Mouse (Mus musculus) kidney, embryonic 14.5 days (tissue): ENCODE data around the gene Gtpbp1. TPM values are rescaled to one million over a fixed set of nuclear protein-coding genes. Genes with fewer than 3 reads are reported as not detected.
A peak's percentile ranks its signal among the peaks of the same experiment; 100 is the strongest.
"Not testable (repeated sequence)": the region's sequence is repeated elsewhere in the genome, so short reads cannot be mapped to it uniquely, and the experiment has no call there.

ENCODE experiments used
- ATAC-seq: fragments of 200-750 bp; cut with Nextera tagmentation; 2 replicates; pipeline ENCODE4 v1.8.0; 2017; ENCODE audit warnings: moderate number of reproducible peaks, mild to moderate bottlenecking, moderate TSS enrichment, moderate library complexity; ENCODE audit not compliant: low FRiP score, low TSS enrichment
- H3K27ac ChIP-seq: fragments of 300-500 bp; sonication (generic); 2 replicates; pipeline ENCODE4 v1.5.1; 2014; ENCODE audit warnings: low read depth, mild to moderate bottlenecking, low read length, moderate library complexity, mixed read lengths
- H3K27me3 ChIP-seq: fragments of 300-500 bp; sonication (generic); 2 replicates; pipeline ENCODE4 v1.6.1; 2014; ENCODE audit warnings: mild to moderate bottlenecking, low read length; ENCODE audit not compliant: control insufficient read depth, insufficient read depth
- H3K36me3 ChIP-seq: fragments of 300-500 bp; sonication (generic); 2 replicates; pipeline ENCODE4 v1.6.1; 2014; ENCODE audit warnings: low read length, mixed read lengths; ENCODE audit not compliant: control insufficient read depth, insufficient read depth
- H3K4me1 ChIP-seq: fragments of 300-500 bp; sonication (generic); 2 replicates; pipeline ENCODE4 v1.6.1; 2014; ENCODE audit warnings: low read length, mixed read lengths; ENCODE audit not compliant: control insufficient read depth, insufficient read depth
- H3K4me2 ChIP-seq: fragments of 300-500 bp; sonication (generic); replicated peaks from 2 replicates; pipeline ENCODE4 v1.6.1; 2014; ENCODE audit warnings: low read depth, mild to moderate bottlenecking, low read length
- H3K4me3 ChIP-seq: fragments of 300-500 bp; sonication (generic); 2 replicates; pipeline ENCODE4 v1.5.1; 2014; ENCODE audit warnings: mild to moderate bottlenecking, low read length
- H3K9ac ChIP-seq: fragments of 300-500 bp; sonication (generic); 2 replicates; pipeline ENCODE4 v1.6.1; 2014; ENCODE audit warnings: low read depth, mild to moderate bottlenecking, low read length, moderate library complexity
- H3K9me3 ChIP-seq: fragments of 300-500 bp; sonication (generic); 2 replicates; pipeline ENCODE4 v1.6.1; 2016; ENCODE audit warnings: low read length; ENCODE audit not compliant: control insufficient read depth
- WGBS: fragments of 180-500 bp; shearing (Covaris S2); extraction: QIAGEN DNeasy Blood & Tissue Kit; methylation state at CpG from one replicate; pipeline ENCODE4 v1.1.7; 2014; 5-methylcytosine and 5-hydroxymethylcytosine counted together
- polyA plus RNA-seq: library from polyadenylated mRNA; unstranded; fragments of >200 nt; fragmentation: Nextera tagmentation; extraction: Ambion mirVana; gene quantifications from 2 replicates; pipeline ENCODE4 v1.2.1, GENCODE M21; 2014

Gene Gtpbp1
- polyA plus RNA-seq, 1 experiment from 2014 or later = 31.6 TPM

DNA sequence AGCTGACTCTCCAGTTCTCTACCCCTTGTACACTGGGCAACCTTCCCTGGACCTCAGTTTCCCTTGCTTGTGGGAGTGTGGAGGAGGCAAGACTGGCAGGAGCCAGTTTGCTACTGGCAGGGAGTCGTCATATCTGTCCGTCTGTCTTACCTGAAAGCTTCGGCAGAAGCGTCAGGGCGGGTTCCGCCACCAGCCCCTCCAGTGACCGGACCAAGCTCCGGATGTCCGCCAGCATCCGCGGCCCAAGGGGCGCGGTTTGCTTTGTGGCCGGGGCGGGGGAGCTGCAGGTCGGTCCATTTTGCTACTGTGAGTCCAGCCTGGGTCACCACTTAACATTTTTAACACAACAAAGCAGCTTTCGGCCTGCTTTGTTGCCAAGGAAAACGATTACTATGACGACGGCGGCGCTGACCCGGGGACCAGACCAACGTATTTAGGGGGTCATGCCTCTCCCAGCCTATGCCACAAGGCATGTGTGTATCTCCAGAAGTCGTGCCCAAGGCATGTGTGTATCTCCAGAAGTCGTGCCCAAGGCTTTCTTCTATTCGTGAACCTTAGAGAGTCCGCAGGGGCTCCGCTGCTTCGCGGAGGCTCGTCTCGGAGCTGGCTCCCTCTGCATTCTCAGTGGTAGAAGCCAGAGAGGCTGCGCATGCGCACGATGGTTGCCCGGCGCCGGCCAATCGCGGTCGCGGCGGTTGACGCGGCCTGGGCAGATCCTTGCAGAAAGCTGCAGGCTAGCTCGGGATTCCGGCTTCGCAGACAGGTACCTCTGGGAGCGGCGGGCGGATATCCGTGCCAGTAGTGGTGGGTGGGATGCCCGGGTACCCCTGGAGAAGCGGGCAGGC, 31.9 kb upstream of the Gtpbp1 start, which contains the start of the genes Fam227a and Cby1:
Gene Fam227a, minus strand, starts transcription at position 426 of the 845 bp plus-strand sequence.
Gene Cby1, plus strand, starts transcription at position 669 of the 845 bp plus-strand sequence.
- Histone ChIP-seq H3K4me3 (peak within 1 kb of the TSS; percentile 67), H3K4me2 (peak within 1 kb of the TSS; percentile 84), H3K4me1 (peaks cover 4% of the 10 kb centered on the region), H3K9me3 (no peaks in the 10 kb centered on the region), H3K9ac (peak within 1 kb of the TSS; percentile 72), H3K27ac (peak within 1 kb of the TSS; percentile 90), H3K36me3 (no peaks in the 10 kb centered on the region; the same call in 1 of the 2 replicates), H3K27me3 (no peaks in the 10 kb centered on the region)
- peak; percentile 88 for ATAC-seq
- WGBS = under 1% methylated on average over 53 of the region's 55 CpGs

- H3K4me3 ChIP-seq = no peak overlapping the region
- peaks cover 4% of the 10 kb centered on the region for H3K4me1 ChIP-seq
- WGBS = 71% methylated on average over 4 of the region's 4 CpGs
- H3K4me2 ChIP-seq = no peak overlapping the region
- no peak for ATAC-seq
- peaks cover 12% of the 10 kb centered on the region for H3K36me3 ChIP-seq
- H3K9ac ChIP-seq = no peak overlapping the region
- no peaks in the 10 kb centered on the region for H3K9me3 ChIP-seq
- H3K27ac ChIP-seq = no peak overlapping the region
- H3K27me3 ChIP-seq = no peaks in the 10 kb centered on the region
Measured at GRCm38 (mm10) chr15:79661852-79662251, 28.8 kb upstream of the Gtpbp1 start.

GRCm38 (mm10) chr15:79664666-79665065, 26.0 kb upstream of the Gtpbp1 start:
- Histone ChIP-seq H3K27me3 (no peaks in the 10 kb centered on the region), H3K4me1 (peaks cover 2% of the 10 kb centered on the region), H3K9me3 (no peaks in the 10 kb centered on the region), H3K27ac (no peak overlapping the region), H3K9ac (no peak overlapping the region), H3K4me2 (no peak overlapping the region), H3K36me3 (peaks cover 14% of the 10 kb centered on the region), H3K4me3 (no peak overlapping the region)
- WGBS = 91% methylated on average over 8 of the region's 8 CpGs
- ATAC-seq = no peak

- ATAC-seq = no peak
Measured at GRCm38 (mm10) chr15:79669195-79669594, 21.4 kb upstream of the Gtpbp1 start.

DNA sequence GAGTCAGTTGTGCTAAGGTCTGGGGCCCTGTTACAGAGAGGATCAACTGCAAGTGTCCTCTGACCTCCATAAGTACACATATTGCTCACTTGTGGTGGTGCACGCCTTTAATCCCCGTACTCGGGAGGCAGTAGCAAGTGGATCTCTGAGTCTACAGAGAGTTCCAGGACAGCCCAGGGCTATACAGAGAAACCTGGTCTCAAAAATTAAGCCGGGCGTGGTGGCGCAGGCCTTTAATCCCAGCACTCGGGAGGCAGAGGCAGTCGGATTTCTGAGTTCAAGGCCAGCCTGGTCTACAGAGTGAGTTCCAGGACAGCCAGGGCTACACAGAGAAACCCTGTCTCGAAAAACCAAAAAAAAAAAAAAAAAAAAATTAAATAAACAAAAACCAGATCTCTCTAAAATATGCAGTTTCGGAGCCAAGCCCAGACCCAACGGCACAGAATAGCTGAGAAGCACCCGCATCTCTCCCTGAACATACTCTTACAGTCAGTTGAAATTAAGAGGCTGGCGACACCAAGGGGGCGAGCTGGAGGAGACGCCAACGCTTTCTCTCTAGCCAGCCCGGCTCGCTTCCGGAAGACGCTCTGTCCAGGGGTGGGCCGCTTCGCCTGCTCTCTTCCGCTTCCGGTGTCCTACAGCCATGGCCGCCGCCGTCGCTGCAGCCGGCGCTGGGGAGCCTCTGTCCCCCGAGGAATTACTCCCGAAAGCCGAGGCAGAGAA, 20.2 kb upstream of the Gtpbp1 start, which contains the start of gene Tomm22:
Gene Tomm22, plus strand, starts transcription at position 613 of the 723 bp plus-strand sequence.
- Histone ChIP-seq H3K4me3 (peak within 1 kb of the TSS; percentile 95), H3K27ac (no peak within 1 kb of the TSS; the same call in 1 of the 2 replicates)
- 21% methylated on average over 32 of the region's 33 CpGs for WGBS

More at GRCm38 (mm10) chr15:79669195-79669594, 21.4 kb upstream of the Gtpbp1 start:
- Histone ChIP-seq H3K9me3 (no peaks in the 10 kb centered on the region), H3K9ac (no peak overlapping the region), H3K36me3 (peaks cover 35% of the 10 kb centered on the region), H3K27ac (no peak overlapping the region), H3K27me3 (no peaks in the 10 kb centered on the region), H3K4me3 (no peak overlapping the region), H3K4me2 (no peak overlapping the region), H3K4me1 (peaks cover 5% of the 10 kb centered on the region; the same call in 1 of the 2 replicates)
- 69% methylated on average over 10 of the region's 10 CpGs for WGBS

DNA sequence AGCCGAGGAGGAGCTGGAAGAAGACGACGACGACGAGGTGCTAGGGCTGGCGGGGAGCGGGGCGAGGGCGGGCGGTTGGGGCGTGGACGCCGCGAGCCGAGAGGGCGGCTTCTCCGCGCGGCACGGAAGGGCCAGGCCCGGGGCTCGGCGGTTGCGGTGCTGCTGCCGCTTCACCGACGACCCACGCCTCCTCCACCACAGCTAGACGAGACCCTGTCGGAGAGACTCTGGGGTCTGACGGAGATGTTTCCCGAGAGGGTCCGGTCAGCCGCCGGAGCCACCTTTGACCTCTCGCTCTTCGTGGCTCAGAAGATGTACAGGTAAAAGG, 19.7 kb upstream of the Gtpbp1 start:
- Histone ChIP-seq H3K27me3 (no peaks in the 10 kb centered on the region), H3K4me3 (peak overlapping the region; percentile 95), H3K9ac (peak overlapping the region; percentile 84), H3K36me3 (peaks cover 47% of the 10 kb centered on the region), H3K9me3 (no peaks in the 10 kb centered on the region), H3K4me1 (peaks cover 5% of the 10 kb centered on the region; the same call in 1 of the 2 replicates), H3K4me2 (peak overlapping the region; percentile 62), H3K27ac (no peak overlapping the region; the same call in 1 of the 2 replicates)
- ATAC-seq = peak; percentile 38; the same call in 1 of the 2 replicates
- under 1% methylated on average over 35 of the region's 37 CpGs for WGBS

More for the DNA sequence above, 20.2 kb upstream of the Gtpbp1 start, which contains the start of gene Tomm22:
- Histone ChIP-seq H3K27me3 (no peaks in the 10 kb centered on the region), H3K4me2 (peak within 1 kb of the TSS; percentile 62), H3K9me3 (no peaks in the 10 kb centered on the region), H3K36me3 (peaks cover 47% of the 10 kb centered on the region), H3K9ac (peak within 1 kb of the TSS; percentile 84), H3K4me1 (peaks cover 5% of the 10 kb centered on the region; the same call in 1 of the 2 replicates)
- ATAC-seq = peak; percentile 95

DNA sequence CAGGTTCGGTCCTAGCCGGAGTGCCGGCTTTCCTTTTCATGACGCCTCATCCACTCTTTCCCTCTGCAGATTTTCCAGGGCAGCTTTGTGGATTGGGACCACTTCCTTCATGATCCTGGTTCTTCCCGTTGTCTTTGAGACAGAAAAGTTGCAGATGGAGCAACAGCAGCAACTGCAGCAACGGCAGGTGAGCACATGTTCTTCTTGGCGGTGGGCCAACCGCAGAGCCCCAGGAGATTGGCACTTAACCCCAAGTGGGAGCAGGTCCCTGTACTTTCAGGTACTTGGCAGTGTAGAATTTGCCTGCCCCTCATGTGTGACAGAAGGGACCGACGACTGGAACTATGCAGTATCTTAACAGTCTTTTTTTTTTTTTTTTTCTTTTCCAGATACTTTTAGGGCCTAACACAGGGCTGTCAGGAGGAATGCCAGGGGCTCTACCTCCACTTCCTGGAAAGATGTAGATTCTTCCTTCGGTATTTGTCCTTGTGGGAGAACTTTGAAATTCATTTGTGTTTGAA, 18.8 kb upstream of the Gtpbp1 start:
- ATAC-seq, H3K27me3 ChIP-seq, H3K27ac ChIP-seq, H3K9ac ChIP-seq, H3K9me3 ChIP-seq, H3K4me1 ChIP-seq: not testable (repeated sequence)
- Histone ChIP-seq H3K36me3 (peaks cover 46% of the 10 kb centered on the region), H3K4me3 (peak overlapping the region; percentile 95), H3K4me2 (peak overlapping the region; percentile 62)
- WGBS = 86% methylated on average over 11 of the region's 11 CpGs

- no peak overlapping the region for H3K4me2 ChIP-seq
- H3K27ac ChIP-seq = 0 out of 2 replicates have a peak overlapping the region, but pooled peaks have one; percentile 43
- H3K9me3 ChIP-seq = no peaks in the 10 kb centered on the region
- H3K9ac ChIP-seq = no peak overlapping the region
- no peaks in the 10 kb centered on the region for H3K27me3 ChIP-seq
- no peak overlapping the region for H3K4me3 ChIP-seq
- peaks cover 40% of the 10 kb centered on the region for H3K36me3 ChIP-seq
- ATAC-seq = no peak
- 68% methylated on average over 2 of the region's 2 CpGs for WGBS
- H3K4me1 ChIP-seq = no peaks in the 10 kb centered on the region; the same call in 1 of the 2 replicates
Measured at GRCm38 (mm10) chr15:79677936-79678335, 12.7 kb upstream of the Gtpbp1 start.
